Mouse (Mus musculus) adrenal gland, postnatal 25 days (tissue): Measurements from ENCODE around the gene Rhox4a2. TPM values are rescaled to one million over a fixed set of nuclear protein-coding genes. Genes with fewer than 3 reads are reported as not detected.
"Not testable (repeated sequence)": the region's sequence is repeated elsewhere in the genome, so short reads cannot be mapped to it uniquely, and the experiment has no call there.

ENCODE experiments used
- DNase-seq: peaks from one replicate; pipeline ENCODE4 v3.0.0; 2021; ENCODE audit warnings: mixed read lengths
- long read RNA-seq: library from polyadenylated mRNA; stranded (forward); transcript quantifications from one replicate; pipeline ENCODE4 v2.0.0, GENCODE M21; 2021
- total RNA-seq: library from RNA; stranded (reverse); gene quantifications from 2 replicates; pipeline ENCODE4 v1.2.3, GENCODE M21; 2021

Gene Rhox4a2
- not detected in 2 replicates for total RNA-seq
- long read RNA-seq, result 0 reads

GRCm38 (mm10) chrX:37390548-37390947 lies at the start of gene Rhox4a2:
Rhox4a2 (plus strand) TSS chrX:37390848.
- DNase-seq, result not testable (repeated sequence)

GRCm38 (mm10) chrX:37379728-37380127 lies 10.9 kb upstream of the Rhox4a2 start, which contains the start of gene Rhox3a2:
Rhox3a2 (plus strand) TSS chrX:37380028.
- not testable (repeated sequence) for DNase-seq

- DNase-seq, result not testable (repeated sequence)
Observed at GRCm38 (mm10) chrX:37411767-37412166, 21.1 kb downstream of the Rhox4a2 start, which contains the start of gene Rhox2b. Rhox2b (plus strand) TSS chrX:37412067.

- not testable (repeated sequence) for DNase-seq
Observed at GRCm38 (mm10) chrX:37432194-37432593, 41.5 kb downstream of the Rhox4a2 start, which contains the start of gene Rhox4b. Rhox4b (plus strand) TSS chrX:37432494.

Other genes with a start within 250 kb of the Rhox4a2 start
- not detected in 2 replicates for gene Akap14, start 222.0 kb upstream of the Rhox4a2 start, total RNA-seq
- 378 and 382 TPM in 2 replicates for gene Ndufa1, start 199.7 kb upstream of the Rhox4a2 start, total RNA-seq
- 4.9 and 5.2 TPM in 2 replicates for gene Rnf113a1, start 199.6 kb upstream of the Rhox4a2 start, total RNA-seq
- not detected in 2 replicates for gene Gm9, start 179.8 kb upstream of the Rhox4a2 start, total RNA-seq
- not detected in 2 replicates for gene Rhox1, start 168.6 kb upstream of the Rhox4a2 start, total RNA-seq
- not detected in 2 replicates for gene Rhox2a, start 145.9 kb upstream of the Rhox4a2 start, total RNA-seq
- gene Rhox3a, start 140.9 kb upstream of the Rhox4a2 start, total RNA-seq, result not detected in 2 replicates
- gene Rhox4a, start 125.5 kb upstream of the Rhox4a2 start, total RNA-seq, result not detected in 2 replicates
- not detected in 2 replicates for gene Rhox3a2, start 10.8 kb upstream of the Rhox4a2 start, total RNA-seq
- not detected in 2 replicates for gene Rhox2b, start 21.2 kb downstream of the Rhox4a2 start, total RNA-seq
- gene Rhox4b, start 41.6 kb downstream of the Rhox4a2 start, total RNA-seq, result not detected in 2 replicates
- not detected in 2 replicates for gene Rhox2c, start 62.8 kb downstream of the Rhox4a2 start, total RNA-seq
- gene Rhox3c, start 67.7 kb downstream of the Rhox4a2 start, total RNA-seq, result not detected in 2 replicates
- not detected in 2 replicates for gene Rhox4c, start 89.5 kb downstream of the Rhox4a2 start, total RNA-seq
- gene Rhox2d, start 102.6 kb downstream of the Rhox4a2 start, total RNA-seq, result not detected in 2 replicates
- not detected in 2 replicates for gene Rhox4d, start 123.5 kb downstream of the Rhox4a2 start, total RNA-seq
- gene Rhox2e, start 139.6 kb downstream of the Rhox4a2 start, total RNA-seq, result not detected in 2 replicates
- not detected in 2 replicates for gene Rhox3e, start 151.2 kb downstream of the Rhox4a2 start, total RNA-seq
- not detected in 2 replicates for gene Rhox4e, start 166.6 kb downstream of the Rhox4a2 start, total RNA-seq
- not detected in 2 replicates for gene Rhox2f, start 180.6 kb downstream of the Rhox4a2 start, total RNA-seq
- not detected in 2 replicates for gene Rhox3f, start 190.1 kb downstream of the Rhox4a2 start, total RNA-seq
- gene Rhox4f, start 216.9 kb downstream of the Rhox4a2 start, total RNA-seq, result not detected in 2 replicates
- not detected in 2 replicates for gene Rhox3g, start 237.8 kb downstream of the Rhox4a2 start, total RNA-seq